Mouse (Mus musculus) granulocyte monocyte progenitor cell, adult 5-6 weeks (primary cell): ENCODE data around the gene Ephx3. TPM values are rescaled to one million over a fixed set of nuclear protein-coding genes. Genes with fewer than 3 reads are reported as not detected.

Source experiments
- total RNA-seq, 2 experiments: library from RNA; stranded (forward) in 1 of 2; stranded (reverse) in 1 of 2; fragments of 200-712, 200-1000 nt in 1 of 2; fragments of >200 nt in 1 of 2; fragmentation: Nextera tagmentation in 1 of 2; gene quantifications; 2 replicates each; pipeline ENCODE4 v1.2.3; 2014 to 2017

The Ephx3 gene
- total RNA-seq, 2 experiments from 2014 or later, result not detected

Other genes starting within 250 kb of the Ephx3 start
- 92.0 and 114 TPM in 2 replicates for gene Rrp1b, start 153.4 kb downstream of the Ephx3 start, total RNA-seq (2014; fragmentation: Nextera tagmentation)
- gene Rrp1b, start 153.4 kb downstream of the Ephx3 start, total RNA-seq (2017), result 46.6 and 47.0 TPM in 2 replicates
- gene Hsf2bp, start 153.2 kb downstream of the Ephx3 start, total RNA-seq (2014; fragmentation: Nextera tagmentation), result not detected in 2 replicates
- gene Hsf2bp, start 153.2 kb downstream of the Ephx3 start, total RNA-seq (2017), result not detected in 2 replicates
- gene Notch3, start 22.7 kb downstream of the Ephx3 start, total RNA-seq (2014; fragmentation: Nextera tagmentation), result not detected in 2 replicates
- not detected in 2 replicates for gene Notch3, start 22.7 kb downstream of the Ephx3 start, total RNA-seq (2017)
- gene Brd4, start 95.2 kb upstream of the Ephx3 start, total RNA-seq (2014; fragmentation: Nextera tagmentation), result 116 and 144 TPM in 2 replicates
- gene Brd4, start 95.2 kb upstream of the Ephx3 start, total RNA-seq (2017), result 14.4 and 22.2 TPM in 2 replicates
- gene Akap8, start 131.7 kb upstream of the Ephx3 start, total RNA-seq (2014; fragmentation: Nextera tagmentation), result 58.2 and 92.9 TPM in 2 replicates
- gene Akap8, start 131.7 kb upstream of the Ephx3 start, total RNA-seq (2017), result 125 and 132 TPM in 2 replicates
- gene Akap8l, start 161.1 kb upstream of the Ephx3 start, total RNA-seq (2014; fragmentation: Nextera tagmentation), result 31.6 and 55.2 TPM in 2 replicates
- 58.8 and 65.8 TPM in 2 replicates for gene Akap8l, start 161.1 kb upstream of the Ephx3 start, total RNA-seq (2017)
- 33.7 and 36.7 TPM in 2 replicates for gene Wiz, start 199.9 kb upstream of the Ephx3 start, total RNA-seq (2014; fragmentation: Nextera tagmentation)
- 4.7 and 5.5 TPM in 2 replicates for gene Wiz, start 199.9 kb upstream of the Ephx3 start, total RNA-seq (2017)
- gene Rasal3, start 214.0 kb upstream of the Ephx3 start, total RNA-seq (2014; fragmentation: Nextera tagmentation), result 44.1 and 84.5 TPM in 2 replicates
- 44.5 and 60.1 TPM in 2 replicates for gene Rasal3, start 214.0 kb upstream of the Ephx3 start, total RNA-seq (2017)
- gene Pglyrp2, start 234.6 kb upstream of the Ephx3 start, total RNA-seq (2014; fragmentation: Nextera tagmentation), result 0.80 and 1.1 TPM in 2 replicates
- 2.1 TPM in 1 of 2 replicates, not detected in the other for gene Pglyrp2, start 234.6 kb upstream of the Ephx3 start, total RNA-seq (2017)